Mouse (Mus musculus) kidney, embryonic 15.5 days (tissue): ENCODE results near the gene Fam20b. TPM values are rescaled to one million over a fixed set of nuclear protein-coding genes. Genes with fewer than 3 reads are reported as not detected.
A peak's percentile ranks its signal among the peaks of the same experiment; 100 is the strongest.

Experiments
- ATAC-seq: fragments of 200-750 bp; cut with Nextera tagmentation; replicated peaks from 2 replicates; pipeline ENCODE4 v1.8.0; 2017; ENCODE audit warnings: moderate TSS enrichment; ENCODE audit not compliant: low FRiP score
- H3K27ac ChIP-seq: fragments of 300-500 bp; sonication (generic); 2 replicates; pipeline ENCODE4 v1.5.1; 2015; ENCODE audit warnings: mild to moderate bottlenecking, inconsistent platforms
- H3K27me3 ChIP-seq: fragments of 300-500 bp; sonication (generic); 2 replicates; pipeline ENCODE4 v1.6.1; 2015; ENCODE audit warnings: inconsistent platforms
- H3K36me3 ChIP-seq: fragments of 300-500 bp; sonication (generic); 2 replicates; pipeline ENCODE4 v1.6.1; 2015; ENCODE audit warnings: inconsistent platforms
- H3K4me1 ChIP-seq: fragments of 300-500 bp; sonication (generic); 2 replicates; pipeline ENCODE4 v1.6.1; 2015; ENCODE audit warnings: inconsistent platforms
- H3K4me2 ChIP-seq: fragments of 300-500 bp; sonication (generic); 2 replicates; pipeline ENCODE4 v1.6.1; 2015; ENCODE audit warnings: moderate library complexity, mild to moderate bottlenecking, inconsistent platforms
- H3K4me3 ChIP-seq: fragments of 300-500 bp; sonication (generic); replicated peaks from 2 replicates; pipeline ENCODE4 v1.5.1; 2015; ENCODE audit warnings: mild to moderate bottlenecking, inconsistent platforms
- H3K9ac ChIP-seq: fragments of 300-500 bp; sonication (generic); 2 replicates; pipeline ENCODE4 v1.6.1; 2015; ENCODE audit warnings: mild to moderate bottlenecking, inconsistent platforms
- H3K9me3 ChIP-seq: fragments of 300-500 bp; sonication (generic); replicated peaks from 2 replicates; pipeline ENCODE4 v1.6.1; 2016; ENCODE audit warnings: inconsistent platforms
- WGBS: fragments of 180-500 bp; shearing (Covaris S2); methylation state at CpG from one replicate; pipeline ENCODE4 v1.1.7; 2015; ENCODE audit warnings: mixed read lengths; 5-methylcytosine and 5-hydroxymethylcytosine counted together
- polyA plus RNA-seq: library from polyadenylated mRNA; unstranded; fragments of >200 nt; fragmentation: Nextera tagmentation; extraction: Ambion mirVana; gene quantifications from 2 replicates; pipeline ENCODE4 v1.2.1, GENCODE M21; 2015

The Fam20b gene
- polyA plus RNA-seq, 1 experiment from 2014 or later: 32.0 TPM

DNA sequence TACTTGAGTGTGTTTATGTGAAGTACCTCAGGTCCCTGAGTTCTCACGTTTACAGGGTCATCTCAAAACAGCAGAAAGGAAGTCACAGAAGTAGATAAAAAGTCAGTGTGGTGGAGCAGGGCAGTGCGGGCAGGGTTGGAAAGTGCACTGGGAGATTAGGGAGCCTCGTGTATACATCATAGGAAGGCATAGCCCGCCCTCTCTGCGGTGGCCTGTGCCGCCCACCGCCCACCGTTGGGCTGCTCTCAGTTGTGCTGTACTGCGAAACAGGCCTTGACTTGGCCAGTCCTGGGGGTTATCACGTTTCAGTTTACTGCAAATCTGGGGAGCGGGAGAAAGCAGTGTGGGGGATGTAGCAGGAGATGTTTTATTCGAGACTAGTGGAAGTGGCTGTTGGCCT lies 76.1 kb downstream of the Fam20b start:
- Histone ChIP-seq H3K4me1 (peaks cover 7% of the 10 kb centered on the region; the same call in 1 of the 2 replicates), H3K36me3 (peaks cover 63% of the 10 kb centered on the region), H3K4me2 (no peak overlapping the region), H3K4me3 (no peak overlapping the region), H3K27ac (no peak overlapping the region), H3K27me3 (no peaks in the 10 kb centered on the region), H3K9me3 (no peaks in the 10 kb centered on the region), H3K9ac (no peak overlapping the region)
- 60% methylated on average over 12 of the region's 12 CpGs for WGBS
- ATAC-seq: no peak; the same call in 1 of the 2 replicates

DNA sequence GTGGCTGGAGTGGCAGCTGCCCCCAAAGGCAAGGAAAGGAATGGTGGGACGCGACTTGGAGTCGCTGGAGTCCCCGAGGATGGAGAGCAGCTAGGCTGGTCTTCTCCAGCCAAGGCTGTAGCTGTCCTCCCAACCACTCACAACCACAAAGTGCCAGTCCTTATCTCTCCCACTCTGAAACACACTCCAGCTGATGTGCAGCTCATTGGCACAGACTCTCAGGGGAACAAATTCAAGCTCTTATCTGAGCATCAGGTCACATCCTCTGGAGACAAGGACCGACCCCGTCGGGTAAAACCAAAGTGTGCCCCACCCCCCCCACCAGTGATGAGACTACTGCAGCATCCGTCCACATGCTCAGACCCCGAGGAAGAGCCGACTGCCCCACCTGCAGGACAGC lies 77.1 kb downstream of the Fam20b start:
- H3K4me1 ChIP-seq: peaks cover 7% of the 10 kb centered on the region; the same call in 1 of the 2 replicates
- H3K36me3 ChIP-seq: peaks cover 62% of the 10 kb centered on the region
- no peaks in the 10 kb centered on the region for H3K27me3 ChIP-seq
- H3K4me2 ChIP-seq: no peak overlapping the region
- H3K27ac ChIP-seq: no peak overlapping the region
- H3K9ac ChIP-seq: no peak overlapping the region
- WGBS: 85% methylated on average over 10 of the region's 10 CpGs
- ATAC-seq: no peak
- no peaks in the 10 kb centered on the region for H3K9me3 ChIP-seq
- H3K4me3 ChIP-seq: no peak overlapping the region

DNA sequence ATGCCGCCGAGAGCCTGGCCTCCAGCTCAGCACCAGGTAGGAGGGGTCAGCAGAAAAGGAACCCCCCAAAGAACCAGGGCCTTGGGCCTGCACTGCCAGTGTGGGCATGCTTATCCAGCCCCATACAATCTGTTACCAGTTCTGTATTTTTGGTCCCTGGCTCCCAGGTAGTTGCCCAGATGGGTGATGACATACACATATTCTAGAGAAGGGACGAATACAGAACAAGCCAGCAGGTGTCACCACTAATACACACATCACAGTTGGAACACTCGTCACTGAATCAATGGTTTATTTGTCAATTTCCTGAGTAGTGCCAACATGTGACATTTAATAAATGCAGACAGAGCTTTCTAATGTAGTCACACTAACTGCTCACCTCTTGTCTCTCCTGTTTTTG lies 78.3 kb downstream of the Fam20b start:
- Histone ChIP-seq H3K27ac (no peak overlapping the region), H3K27me3 (no peaks in the 10 kb centered on the region), H3K4me2 (no peak overlapping the region), H3K9ac (no peak overlapping the region), H3K4me3 (no peak overlapping the region), H3K9me3 (no peaks in the 10 kb centered on the region), H3K4me1 (peaks cover 7% of the 10 kb centered on the region; the same call in 1 of the 2 replicates), H3K36me3 (peaks cover 67% of the 10 kb centered on the region)
- no peak for ATAC-seq
- WGBS: 79% methylated on average over 4 of the region's 4 CpGs

DNA sequence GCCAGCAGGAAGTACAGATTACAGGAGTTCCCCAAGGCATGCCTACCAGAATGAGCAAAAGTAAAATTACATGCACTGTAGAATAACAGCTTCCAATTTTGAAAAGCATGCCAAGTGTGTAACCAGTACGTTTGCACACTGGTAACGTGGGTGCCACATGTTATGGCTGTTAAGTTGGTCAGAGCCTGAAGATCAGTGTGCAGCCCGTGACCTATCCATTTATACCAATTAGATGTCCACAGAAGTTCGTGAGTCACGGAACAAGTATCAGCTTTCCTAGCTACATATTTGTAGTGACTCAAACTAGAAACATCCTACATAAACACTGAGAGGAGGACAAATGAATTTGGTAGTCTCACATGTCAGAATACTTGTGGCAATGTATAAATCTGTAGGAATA lies 79.4 kb downstream of the Fam20b start:
- Histone ChIP-seq H3K36me3 (peaks cover 78% of the 10 kb centered on the region), H3K9me3 (no peaks in the 10 kb centered on the region), H3K27me3 (no peaks in the 10 kb centered on the region), H3K4me2 (no peak overlapping the region), H3K27ac (no peak overlapping the region), H3K4me3 (no peak overlapping the region), H3K9ac (no peak overlapping the region), H3K4me1 (peaks cover 6% of the 10 kb centered on the region; the same call in 1 of the 2 replicates)
- no peak for ATAC-seq
- 86% methylated on average over 5 of the region's 5 CpGs for WGBS

DNA sequence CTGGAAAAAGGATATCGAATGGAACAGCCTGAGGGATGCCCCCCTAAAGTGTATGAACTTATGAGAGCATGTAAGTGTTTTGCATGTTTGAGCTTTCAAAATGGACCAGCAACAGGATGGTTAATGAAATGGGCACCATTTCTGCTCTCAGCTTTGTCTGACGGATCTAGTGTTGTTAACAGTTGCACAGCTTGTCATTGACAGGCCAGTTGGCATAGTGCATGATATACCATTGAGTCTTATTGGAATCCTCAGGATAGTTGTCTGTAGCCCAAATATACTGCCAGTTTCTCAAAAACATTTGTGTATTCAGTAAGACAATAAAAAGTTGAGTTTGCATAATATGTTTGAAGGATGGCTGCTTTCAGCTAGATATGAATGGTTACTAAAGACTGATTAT lies 83.7 kb downstream of the Fam20b start:
- Histone ChIP-seq H3K4me3 (no peak overlapping the region), H3K9me3 (no peaks in the 10 kb centered on the region), H3K27me3 (no peaks in the 10 kb centered on the region), H3K4me1 (no peaks in the 10 kb centered on the region), H3K36me3 (peaks cover 84% of the 10 kb centered on the region), H3K27ac (no peak overlapping the region), H3K9ac (no peak overlapping the region), H3K4me2 (no peak overlapping the region)
- WGBS: 78% methylated on average over 2 of the region's 2 CpGs
- no peak for ATAC-seq

DNA sequence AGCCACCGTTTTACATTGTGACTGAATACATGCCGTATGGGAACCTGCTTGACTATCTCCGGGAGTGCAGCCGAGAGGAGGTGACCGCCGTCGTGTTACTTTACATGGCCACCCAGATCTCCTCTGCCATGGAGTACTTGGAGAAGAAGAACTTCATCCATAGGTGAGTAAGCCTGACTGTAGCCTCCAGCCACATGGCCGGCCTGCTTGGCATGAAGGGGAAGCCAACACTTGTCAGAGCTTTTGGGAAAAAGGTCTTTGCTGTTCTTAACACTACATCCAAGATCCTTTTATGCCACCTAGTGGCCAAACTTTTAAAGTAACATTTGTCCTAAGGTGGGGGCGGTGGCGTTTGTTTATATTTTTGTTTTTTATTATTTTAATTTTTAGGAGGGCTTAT lies 85.8 kb downstream of the Fam20b start:
- peaks cover 85% of the 10 kb centered on the region for H3K36me3 ChIP-seq
- H3K4me2 ChIP-seq: no peak overlapping the region
- H3K27ac ChIP-seq: no peak overlapping the region
- peak; percentile 40 for ATAC-seq
- no peaks in the 10 kb centered on the region for H3K27me3 ChIP-seq
- no peaks in the 10 kb centered on the region for H3K4me1 ChIP-seq
- no peak overlapping the region for H3K4me3 ChIP-seq
- 79% methylated on average over 10 of the region's 10 CpGs for WGBS
- H3K9me3 ChIP-seq: no peaks in the 10 kb centered on the region
- H3K9ac ChIP-seq: no peak overlapping the region

DNA sequence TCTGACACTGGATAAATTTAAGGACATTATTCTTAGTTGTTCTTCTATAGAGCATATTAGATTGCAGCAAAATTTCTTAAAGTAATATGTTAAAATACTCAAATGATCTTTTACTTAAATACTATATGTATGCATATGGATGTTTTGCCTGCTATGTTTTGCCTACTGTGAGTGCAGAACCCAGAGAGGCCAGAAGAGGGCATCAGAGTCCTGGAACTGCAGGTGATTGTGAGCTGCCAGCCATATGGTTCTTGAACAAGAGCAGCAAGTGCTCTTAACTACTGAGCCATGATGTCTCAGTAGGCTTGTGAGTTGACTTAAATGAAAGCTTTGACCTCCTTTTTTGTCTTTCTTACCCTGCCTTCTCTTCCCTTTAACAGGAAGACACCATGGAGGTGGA lies 87.9 kb downstream of the Fam20b start:
- H3K4me2 ChIP-seq: no peak overlapping the region
- H3K9ac ChIP-seq: no peak overlapping the region
- no peak for ATAC-seq
- no peak overlapping the region for H3K4me3 ChIP-seq
- no peaks in the 10 kb centered on the region for H3K4me1 ChIP-seq
- H3K9me3 ChIP-seq: no peaks in the 10 kb centered on the region
- H3K36me3 ChIP-seq: peaks cover 73% of the 10 kb centered on the region
- no peak overlapping the region for H3K27ac ChIP-seq
- H3K27me3 ChIP-seq: no peaks in the 10 kb centered on the region

DNA sequence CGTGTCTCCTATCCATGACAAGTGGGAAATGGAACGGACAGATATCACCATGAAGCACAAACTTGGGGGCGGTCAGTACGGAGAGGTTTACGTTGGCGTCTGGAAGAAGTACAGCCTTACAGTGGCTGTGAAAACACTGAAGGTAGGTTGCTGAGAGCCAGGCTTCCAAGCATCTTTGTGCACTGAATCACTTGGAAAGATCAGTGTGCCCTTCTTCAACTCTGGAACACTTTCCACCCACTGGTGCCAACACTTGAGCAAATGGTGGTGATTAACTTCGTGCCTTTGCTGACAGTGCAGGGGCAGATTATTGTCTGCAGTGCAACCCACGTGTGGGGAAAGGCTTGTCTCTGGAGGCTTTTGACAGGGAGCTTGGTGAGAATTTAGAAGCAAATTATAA lies 88.9 kb downstream of the Fam20b start:
- Histone ChIP-seq H3K27me3 (no peaks in the 10 kb centered on the region), H3K4me2 (no peak overlapping the region), H3K36me3 (peaks cover 73% of the 10 kb centered on the region), H3K27ac (no peak overlapping the region), H3K9me3 (no peaks in the 10 kb centered on the region), H3K9ac (no peak overlapping the region), H3K4me3 (no peak overlapping the region), H3K4me1 (no peaks in the 10 kb centered on the region)
- 90% methylated on average over 8 of the region's 8 CpGs for WGBS
- no peak for ATAC-seq

Other genes starting within 250 kb of the Fam20b start
- gene Soat1, start 244.8 kb downstream of the Fam20b start, polyA plus RNA-seq: 40.2 and 52.1 TPM in 2 replicates
- gene Gm10031, start 195.1 kb downstream of the Fam20b start, polyA plus RNA-seq: 0.42 and 0.72 TPM in 2 replicates
- gene Abl2, start 160.3 kb downstream of the Fam20b start, polyA plus RNA-seq: 4.4 and 5.2 TPM in 2 replicates
- gene Tor3a, start 44.7 kb downstream of the Fam20b start, polyA plus RNA-seq: 16.8 and 17.8 TPM in 2 replicates
- 2.1 and 3.2 TPM in 2 replicates for gene Angptl1, start 119.5 kb upstream of the Fam20b start, polyA plus RNA-seq
- 66.0 and 67.9 TPM in 2 replicates for gene Ralgps2, start 220.5 kb upstream of the Fam20b start, polyA plus RNA-seq